Mouse (Mus musculus) CH12.LX (cell line): Measurements from ENCODE around the gene Vsig10.

Experiments used
- CTCF ChIP-seq, 2 experiments: IDR thresholded peaks in 1 of 2; conservative IDR thresholded peaks in 1 of 2; 2 replicates each; pipeline ENCODE4 v1.5.1; 2011 to 2012; ENCODE audit warnings: low read depth in 2 of 2, low read length in 2 of 2, improper control_type of control experiment in 1 of 2, inconsistent platforms in 1 of 2, mild to moderate bottlenecking in 1 of 2, moderate library complexity in 1 of 2
- EP300 ChIP-seq: IDR thresholded peaks from 2 replicates; pipeline ENCODE4 v1.6.1; 2011; ENCODE audit warnings: low read length, improper control_type of control experiment
- UBTF ChIP-seq: IDR thresholded peaks from 2 replicates; pipeline ENCODE4 v1.6.1; 2012; ENCODE audit warnings: low read depth, mild to moderate bottlenecking, inconsistent platforms, low read length, improper control_type of control experiment, moderate library complexity

- no peak for TF ChIP-seq CTCF (conservative IDR thresholded peaks at IDR 0.05 in 1 of 2, IDR thresholded peaks at IDR 0.05 in 1 of 2; ENCODE audit: low read depth in 2 of 2, low read length in 2 of 2)
- TF ChIP-seq UBTF: no peak
- no peak for TF ChIP-seq EP300
These were observed 19.1 kb downstream of the Vsig10 start for GRCm38 (mm10) chr5:117337999-117338398.
